Mouse (Mus musculus) embryonic facial prominence, embryonic 14.5 days (tissue): ENCODE data around the gene Oas3. TPM values are rescaled to one million over a fixed set of nuclear protein-coding genes. Genes with fewer than 3 reads are reported as not detected.

Experiments
- ATAC-seq: fragments of 200-750 bp; cut with Nextera tagmentation; 2 replicates; pipeline ENCODE4 v1.8.0; 2017; ENCODE audit warnings: low read depth, moderate number of reproducible peaks, moderate TSS enrichment
- DNase-seq: peaks from one replicate; pipeline ENCODE4 v3.0.0-alpha.2; 2015; ENCODE audit warnings: low spot score
- H3K27ac ChIP-seq: fragments of 300-500 bp; sonication (generic); replicated peaks from 2 replicates; pipeline ENCODE4 v1.5.1; 2014; ENCODE audit warnings: low read depth, mild to moderate bottlenecking, low read length, moderate library complexity
- H3K27me3 ChIP-seq: fragments of 300-500 bp; sonication (generic); replicated peaks from 2 replicates; pipeline ENCODE4 v1.6.1; 2014; ENCODE audit warnings: low read length; ENCODE audit not compliant: control insufficient read depth, insufficient read depth
- H3K36me3 ChIP-seq: fragments of 300-500 bp; sonication (generic); 2 replicates; pipeline ENCODE4 v1.6.1; 2014; ENCODE audit warnings: low read length, mixed read lengths; ENCODE audit not compliant: control insufficient read depth, insufficient read depth
- H3K4me1 ChIP-seq: fragments of 300-500 bp; sonication (generic); 2 replicates; pipeline ENCODE4 v1.6.1; 2014; ENCODE audit warnings: antibody characterized with exemption, low read length; ENCODE audit not compliant: control insufficient read depth, insufficient read depth
- H3K4me2 ChIP-seq: fragments of 300-500 bp; sonication (generic); 2 replicates; pipeline ENCODE4 v1.6.1; 2014; ENCODE audit warnings: low read depth, mild to moderate bottlenecking, low read length, moderate library complexity, mixed read lengths
- H3K4me3 ChIP-seq: fragments of 300-500 bp; sonication (generic); 2 replicates; pipeline ENCODE4 v1.5.1; 2014; ENCODE audit warnings: low read depth, mild to moderate bottlenecking, low read length
- H3K9ac ChIP-seq: fragments of 300-500 bp; sonication (generic); 2 replicates; pipeline ENCODE4 v1.6.1; 2014; ENCODE audit warnings: low read depth, mild to moderate bottlenecking, low read length, moderate library complexity, mixed read lengths
- H3K9me3 ChIP-seq: fragments of 300-500 bp; sonication (generic); 2 replicates; pipeline ENCODE4 v1.6.1; 2016; ENCODE audit warnings: low read length; ENCODE audit not compliant: control insufficient read depth
- WGBS: fragments of 180-500 bp; shearing (Covaris S2); extraction: QIAGEN DNeasy Blood & Tissue Kit; methylation state at CpG from one replicate; pipeline ENCODE4 v1.1.7; 2014; 5-methylcytosine and 5-hydroxymethylcytosine counted together
- polyA plus RNA-seq: library from polyadenylated mRNA; unstranded; fragments of >200 nt; fragmentation: Nextera tagmentation; extraction: Ambion mirVana; gene quantifications from 2 replicates; pipeline ENCODE4 v1.2.1, GENCODE M21; 2014

Gene Oas3
- polyA plus RNA-seq, 1 experiment from 2014 or later = 0.45 TPM

DNA sequence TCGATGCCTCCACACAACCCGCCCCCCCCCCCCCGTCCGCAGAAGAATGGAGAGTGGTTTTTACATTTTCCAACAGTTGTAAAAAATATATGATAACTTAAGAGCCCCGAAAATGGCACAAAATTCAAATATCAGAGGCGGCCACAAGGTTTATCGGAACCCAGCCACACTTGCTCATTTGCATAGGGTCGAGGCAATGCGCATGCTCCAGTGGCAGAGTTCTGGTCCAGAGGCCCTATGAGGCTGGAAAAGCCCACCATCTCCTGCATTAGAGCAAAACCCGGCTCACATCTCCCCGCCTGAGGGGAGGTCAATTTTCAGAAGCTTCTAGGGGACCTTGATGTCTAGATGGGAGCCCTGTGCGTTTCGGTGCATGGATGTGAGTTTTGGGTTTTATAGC lies 70.5 kb downstream of the Oas3 start:
- DNase-seq (no peak), ATAC-seq (no peak)
- Histone ChIP-seq H3K9me3 (no peaks in the 10 kb centered on the region), H3K27me3 (peaks cover 31% of the 10 kb centered on the region), H3K4me3 (no peak overlapping the region), H3K9ac (no peak overlapping the region), H3K4me1 (peaks cover 15% of the 10 kb centered on the region; the same call in 1 of the 2 replicates), H3K27ac (no peak overlapping the region), H3K4me2 (peak overlapping the region; percentile 42), H3K36me3 (no peaks in the 10 kb centered on the region)
- WGBS = 40% methylated on average over 13 of the region's 13 CpGs

DNA sequence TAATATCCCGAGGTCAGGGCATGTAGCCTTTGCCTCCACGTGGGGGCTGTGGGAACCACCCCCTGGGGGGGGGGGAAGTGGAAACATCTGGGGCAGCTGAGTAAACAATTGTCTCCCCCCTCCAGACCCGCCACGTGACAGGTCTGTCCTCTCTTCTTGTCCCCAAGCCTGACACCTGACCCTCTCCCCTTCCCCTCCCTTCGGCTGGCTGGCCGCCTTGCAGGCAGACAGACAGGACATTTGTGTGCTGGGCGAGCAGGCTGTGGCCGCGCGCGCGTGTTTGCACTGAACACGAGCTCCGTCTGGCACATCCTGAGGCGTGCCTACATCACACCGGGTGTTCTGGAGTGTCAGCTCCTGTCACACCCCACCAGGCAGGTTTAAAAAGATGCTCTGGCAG lies 70.9 kb downstream of the Oas3 start:
- no peak for ATAC-seq
- no peak for DNase-seq
- H3K4me3 ChIP-seq = no peak overlapping the region
- peaks cover 26% of the 10 kb centered on the region for H3K27me3 ChIP-seq
- H3K9ac ChIP-seq = no peak overlapping the region
- no peaks in the 10 kb centered on the region for H3K9me3 ChIP-seq
- H3K4me2 ChIP-seq = peak overlapping the region; percentile 42
- WGBS = 5% methylated on average over 16 of the region's 16 CpGs
- no peaks in the 10 kb centered on the region for H3K36me3 ChIP-seq
- H3K27ac ChIP-seq = no peak overlapping the region
- H3K4me1 ChIP-seq = peaks cover 15% of the 10 kb centered on the region; the same call in 1 of the 2 replicates

DNA sequence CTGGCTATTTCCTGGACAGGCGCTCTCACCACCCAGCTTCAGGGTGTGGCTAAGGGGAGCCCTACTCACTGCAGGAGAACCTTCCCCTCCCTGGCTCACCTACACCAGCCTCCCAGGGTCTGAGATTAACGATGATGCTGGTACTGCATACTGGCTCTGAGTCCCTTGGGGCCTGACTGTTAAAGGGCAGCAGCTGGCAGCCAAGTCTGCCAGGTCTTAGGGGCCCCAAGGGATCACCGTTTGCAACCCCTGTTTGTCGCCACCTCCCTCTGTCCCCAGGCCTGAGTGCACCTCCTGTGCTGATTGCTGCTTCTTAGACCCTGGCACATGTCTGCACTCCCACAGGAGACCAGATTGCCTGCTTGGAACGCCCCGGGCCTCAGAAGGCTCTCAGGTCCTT lies 73.0 kb downstream of the Oas3 start:
- Histone ChIP-seq H3K9me3 (no peaks in the 10 kb centered on the region), H3K36me3 (no peaks in the 10 kb centered on the region), H3K4me3 (no peak overlapping the region), H3K4me1 (0 out of 2 replicates have a peak, but pooled peaks cover 4% of the 10 kb centered on the region), H3K27ac (no peak overlapping the region), H3K27me3 (peaks cover 12% of the 10 kb centered on the region), H3K9ac (no peak overlapping the region), H3K4me2 (no peak overlapping the region)
- DNase-seq (peak; percentile 61), ATAC-seq (peak; percentile 34; the same call in 1 of the 2 replicates)
- 37% methylated on average over 5 of the region's 6 CpGs for WGBS

DNA sequence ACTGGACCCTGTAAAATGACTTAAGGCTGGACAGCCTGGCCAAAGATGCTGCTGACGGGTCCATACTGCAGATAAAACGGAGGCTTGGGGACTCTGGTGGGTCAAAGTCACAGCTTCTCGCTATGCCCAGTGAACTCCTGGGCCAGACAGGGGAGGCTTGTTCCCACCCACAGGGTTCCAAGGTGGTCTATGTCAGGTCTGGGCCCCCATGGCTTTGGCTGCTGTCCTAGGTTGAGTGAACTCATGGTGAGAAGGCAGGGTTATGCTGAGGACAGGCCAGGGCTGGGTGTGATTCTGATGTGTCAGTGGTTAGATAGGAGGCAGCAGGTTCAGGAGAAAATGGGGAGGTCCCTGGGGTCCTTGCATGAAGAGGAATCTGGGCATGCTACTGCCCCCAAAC lies 73.8 kb downstream of the Oas3 start:
- H3K9ac ChIP-seq = no peak overlapping the region
- WGBS = 71% methylated on average over 3 of the region's 3 CpGs
- no peak overlapping the region for H3K27ac ChIP-seq
- no peak overlapping the region for H3K4me2 ChIP-seq
- no peaks in the 10 kb centered on the region for H3K36me3 ChIP-seq
- DNase-seq (no peak), ATAC-seq (no peak)
- peaks cover 7% of the 10 kb centered on the region for H3K27me3 ChIP-seq
- 0 out of 2 replicates have a peak, but pooled peaks cover 4% of the 10 kb centered on the region for H3K4me1 ChIP-seq
- no peaks in the 10 kb centered on the region for H3K9me3 ChIP-seq
- no peak overlapping the region for H3K4me3 ChIP-seq

Other genes with a start within 250 kb of the Oas3 start
- gene Tpcn1, start 189.0 kb downstream of the Oas3 start, polyA plus RNA-seq = 24.8 and 26.7 TPM in 2 replicates
- gene Iqcd, start 188.6 kb downstream of the Oas3 start, polyA plus RNA-seq = 0.60 and 1.7 TPM in 2 replicates
- 9.9 and 11.4 TPM in 2 replicates for gene Rita1, start 165.1 kb downstream of the Oas3 start, polyA plus RNA-seq
- gene Ddx54, start 164.9 kb downstream of the Oas3 start, polyA plus RNA-seq = 28.2 and 36.4 TPM in 2 replicates
- 1.0 TPM in 1 of 2 replicates, not detected in the other for gene Cfap73, start 143.4 kb downstream of the Oas3 start, polyA plus RNA-seq
- gene Rasal1, start 128.8 kb downstream of the Oas3 start, polyA plus RNA-seq = 0.50 and 1.4 TPM in 2 replicates
- gene Dtx1, start 65.7 kb downstream of the Oas3 start, polyA plus RNA-seq = 3.4 and 4.3 TPM in 2 replicates
- 0.38 and 0.42 TPM in 2 replicates for gene Oas2, start 27.8 kb downstream of the Oas3 start, polyA plus RNA-seq
- gene Oas1e, start 17.9 kb upstream of the Oas3 start, polyA plus RNA-seq = 0.10 TPM in 1 of 2 replicates, not detected in the other
- 0.24 and 0.39 TPM in 2 replicates for gene Oas1c, start 34.9 kb upstream of the Oas3 start, polyA plus RNA-seq
- gene Oas1f, start 69.7 kb upstream of the Oas3 start, polyA plus RNA-seq = 0.53 TPM in 1 of 2 replicates, not detected in the other
- gene Oas1h, start 83.8 kb upstream of the Oas3 start, polyA plus RNA-seq = not detected in 2 replicates
- 0.67 and 1.3 TPM in 2 replicates for gene Oas1g, start 110.0 kb upstream of the Oas3 start, polyA plus RNA-seq
- gene Oas1a, start 129.9 kb upstream of the Oas3 start, polyA plus RNA-seq = 1.7 and 2.4 TPM in 2 replicates
- gene Oas1d, start 136.9 kb upstream of the Oas3 start, polyA plus RNA-seq = not detected in 2 replicates
- 1.2 and 1.3 TPM in 2 replicates for gene Rph3a, start 232.4 kb upstream of the Oas3 start, polyA plus RNA-seq